Mouse (Mus musculus) embryo, embryonic 11 days (tissue): ENCODE results near the gene Col9a2.
"Not testable (repeated sequence)": the region's sequence is repeated elsewhere in the genome, so short reads cannot be mapped to it uniquely, and the experiment has no call there.

Experiments
- DNase-seq: peaks from one replicate; pipeline ENCODE4 v3.0.0-alpha.2; 2015

Col9a2 gene

DNA sequence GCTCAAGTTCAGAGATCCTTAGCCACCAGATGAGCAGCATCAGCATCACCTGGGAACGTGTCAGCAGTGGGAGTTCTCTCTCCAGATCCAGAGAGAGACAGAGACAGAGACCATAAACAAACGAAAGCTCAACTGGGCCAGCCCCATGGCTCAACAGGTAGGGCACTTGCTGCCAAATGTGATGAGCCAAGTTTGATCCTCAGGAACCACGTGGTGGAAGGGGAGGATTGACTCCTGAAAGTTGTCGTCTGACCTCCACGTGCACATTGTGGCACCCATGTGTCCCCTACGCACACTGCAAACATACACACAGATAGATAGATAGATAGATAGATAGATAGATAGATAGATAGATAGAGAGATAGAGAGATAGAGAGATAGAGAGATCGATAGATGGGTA is 15.7 kb upstream of the Col9a2 start:
- DNase-seq, result no peak

DNA sequence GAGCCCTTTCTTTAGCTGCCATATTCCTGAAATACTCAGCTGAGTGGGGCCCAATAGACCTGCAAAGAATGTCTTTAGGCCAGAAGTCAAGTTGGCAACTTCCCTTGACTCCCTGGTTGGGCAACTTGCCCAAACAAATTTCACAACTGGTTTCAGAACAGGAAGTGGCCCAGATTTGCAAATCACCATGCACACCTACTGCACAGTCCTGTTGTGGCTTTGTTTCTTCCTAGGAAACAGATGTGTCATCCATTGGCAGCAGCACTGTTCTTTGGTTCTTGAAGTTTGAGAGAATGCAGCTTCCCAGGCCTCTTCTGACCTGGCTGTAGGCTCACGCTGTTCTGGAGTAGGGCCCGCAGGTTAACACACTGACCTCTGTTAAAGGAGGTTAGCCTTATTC is 15.2 kb upstream of the Col9a2 start:
- DNase-seq, result no peak

DNA sequence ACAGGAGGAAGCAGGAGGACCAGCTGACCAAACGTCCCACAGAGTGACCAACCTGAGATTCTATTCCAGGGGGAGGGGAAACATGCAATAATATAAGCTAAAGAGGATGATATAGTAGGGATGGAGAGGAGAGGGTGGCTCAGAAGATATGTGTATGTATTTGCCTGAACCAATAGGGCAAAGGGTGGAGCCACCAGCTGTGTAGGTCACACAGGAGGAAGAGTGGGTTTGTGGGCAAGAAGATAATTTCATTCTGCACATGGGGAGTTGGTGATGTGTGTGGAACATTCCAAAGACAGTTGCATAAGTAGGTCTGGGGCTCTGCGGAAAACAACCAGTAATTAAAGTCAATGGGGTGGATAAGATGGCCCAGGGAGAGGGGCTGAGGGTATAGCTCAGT is 13.5 kb upstream of the Col9a2 start:
- no peak for DNase-seq

GRCm38 (mm10) chr4:121028146-121028545 is 11.0 kb upstream of the Col9a2 start:
- DNase-seq, result no peak

- peak; percentile 73 for DNase-seq
These were observed 10.4 kb upstream of the Col9a2 start for GRCm38 (mm10) chr4:121028659-121029392.

DNA sequence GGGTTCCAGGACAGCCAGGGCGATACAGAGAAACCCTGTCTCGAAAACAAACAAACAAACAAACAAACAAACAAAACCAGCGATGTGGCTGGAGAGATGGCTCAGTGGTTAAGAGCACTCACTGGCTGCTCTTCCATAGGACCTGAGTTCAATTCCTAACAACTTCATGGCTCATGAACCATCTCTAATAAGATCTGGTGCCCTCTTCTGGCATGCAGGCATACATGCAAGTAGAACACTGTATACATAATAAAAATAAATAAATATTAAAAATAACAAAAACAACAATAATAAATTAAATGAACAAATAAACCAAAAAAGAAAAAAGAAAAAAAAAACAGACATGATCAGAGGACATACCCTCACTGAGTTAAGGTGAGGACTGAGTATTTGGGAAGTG is 9.6 kb upstream of the Col9a2 start:
- no peak for DNase-seq

- no peak for DNase-seq
These were observed 7.7 kb upstream of the Col9a2 start for GRCm38 (mm10) chr4:121031440-121031839.

- no peak for DNase-seq
These were observed 6.2 kb upstream of the Col9a2 start for GRCm38 (mm10) chr4:121033006-121033405.

DNA sequence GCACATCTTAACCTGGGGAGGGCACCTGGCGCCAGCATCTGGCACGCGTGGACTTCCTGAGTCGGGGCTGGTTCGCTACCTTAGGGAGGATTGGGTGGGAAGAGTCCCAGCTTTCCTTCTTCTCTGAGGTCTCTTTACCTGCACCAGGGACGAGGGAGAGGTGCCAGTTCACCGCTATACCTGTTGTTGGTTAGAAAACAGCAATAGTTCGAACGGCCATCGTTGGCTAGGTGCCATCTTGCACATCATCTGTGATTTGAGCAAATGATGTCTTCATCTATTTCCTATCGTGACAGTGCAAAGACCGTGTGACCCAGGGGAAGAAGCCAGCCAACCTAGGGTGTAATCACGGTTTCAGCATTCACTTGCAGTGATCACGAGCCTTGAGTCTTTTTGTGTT is 1.1 kb downstream of the Col9a2 start:
- DNase-seq, result no peak

DNA sequence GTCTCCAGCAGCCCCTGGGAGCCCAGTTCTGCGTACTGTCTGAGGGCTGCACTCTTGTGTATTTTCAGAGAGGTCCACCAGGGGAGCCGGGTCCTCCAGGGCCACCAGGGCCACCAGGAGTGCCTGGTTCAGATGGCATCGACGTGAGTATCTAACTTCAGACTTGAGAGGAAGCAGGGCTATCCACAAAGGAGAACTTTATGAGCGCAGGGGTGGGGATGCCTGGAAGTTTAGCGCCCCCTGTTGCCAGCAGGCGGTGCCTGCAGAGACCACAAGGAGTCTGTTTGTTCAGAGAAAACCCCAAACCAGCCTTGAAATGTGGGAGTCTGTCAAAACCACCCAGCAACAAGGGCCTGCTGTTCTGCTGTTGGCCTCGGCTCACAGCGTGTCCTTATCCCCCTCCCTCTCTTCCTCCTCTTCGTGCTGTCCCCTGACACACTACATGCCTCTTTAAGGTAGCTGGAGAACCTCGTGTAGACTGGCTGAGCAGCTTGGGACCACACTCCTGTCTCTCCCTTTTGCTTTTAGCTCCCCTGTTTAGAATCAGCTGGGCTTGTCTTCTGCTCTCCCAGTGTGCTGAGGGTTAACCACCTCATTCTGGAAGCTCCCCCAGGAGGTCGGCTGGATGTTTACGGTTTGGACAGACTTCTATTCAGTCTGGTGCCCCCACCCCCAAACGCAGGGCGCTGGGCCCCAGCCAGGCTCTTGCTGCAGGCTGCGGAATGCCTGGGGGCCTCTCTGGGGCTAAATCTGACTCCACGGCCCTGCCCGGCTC is 1.9 kb downstream of the Col9a2 start:
- peak; percentile 81 for DNase-seq

DNA sequence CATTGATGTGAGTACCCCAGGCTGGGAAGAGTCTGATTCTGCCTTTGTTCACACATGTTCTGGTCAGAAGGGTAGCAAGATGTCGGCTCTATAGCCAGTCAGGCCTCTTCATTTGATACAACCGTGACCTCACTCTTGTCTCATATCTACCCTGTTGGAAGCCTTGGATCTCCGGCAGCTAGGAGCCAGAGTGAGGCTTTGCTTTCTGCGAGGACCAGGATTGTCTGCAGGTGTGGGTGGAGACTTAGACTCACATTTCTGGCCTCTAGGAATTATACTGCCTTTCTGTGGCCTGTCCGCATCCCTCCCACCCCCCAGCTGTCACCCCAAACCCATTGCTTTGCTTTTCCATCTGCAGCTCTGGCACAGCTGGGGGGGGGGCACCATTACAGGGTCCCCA is 3.3 kb downstream of the Col9a2 start:
- DNase-seq, result no peak

DNA sequence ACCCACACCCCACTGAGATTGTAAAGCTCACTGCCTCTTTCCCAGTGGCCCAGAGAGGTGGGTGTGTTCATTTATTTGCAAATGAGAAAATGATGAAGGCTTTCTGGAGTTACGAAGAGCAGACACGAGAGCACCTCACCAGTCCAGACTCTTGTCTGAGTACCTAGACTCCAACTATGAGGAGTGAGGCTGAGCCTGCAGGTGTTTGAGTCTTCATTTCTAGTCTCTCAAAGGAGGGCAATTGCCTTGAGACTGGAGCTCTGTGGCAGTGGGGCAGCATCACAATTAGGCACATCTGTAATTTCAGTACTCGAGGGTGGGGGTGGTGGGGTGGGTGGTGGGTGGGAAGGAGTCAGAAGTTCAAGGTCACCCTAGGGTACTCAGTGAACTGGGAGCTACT is 3.8 kb downstream of the Col9a2 start:
- DNase-seq, result no peak

DNA sequence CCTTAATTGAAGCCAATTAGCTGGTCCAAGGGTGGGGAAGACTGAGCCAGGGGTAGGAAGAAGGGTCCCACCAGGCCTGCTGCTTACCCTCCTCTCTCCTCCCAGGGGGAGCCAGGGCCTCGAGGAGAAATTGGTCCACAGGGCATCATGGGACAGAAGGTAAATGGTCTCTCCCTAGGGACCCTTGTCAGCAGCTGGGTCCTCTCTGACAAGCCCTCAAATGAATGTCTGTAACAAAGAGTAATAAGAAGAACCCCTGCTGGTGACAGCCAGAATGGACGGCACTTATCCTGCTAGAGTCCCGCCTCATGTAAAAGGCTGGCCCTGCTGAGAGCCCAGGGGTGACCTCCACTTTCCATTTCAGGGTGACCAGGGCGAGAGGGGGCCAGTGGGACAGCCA is 12.7 kb downstream of the Col9a2 start:
- peak; percentile 29 for DNase-seq

DNA sequence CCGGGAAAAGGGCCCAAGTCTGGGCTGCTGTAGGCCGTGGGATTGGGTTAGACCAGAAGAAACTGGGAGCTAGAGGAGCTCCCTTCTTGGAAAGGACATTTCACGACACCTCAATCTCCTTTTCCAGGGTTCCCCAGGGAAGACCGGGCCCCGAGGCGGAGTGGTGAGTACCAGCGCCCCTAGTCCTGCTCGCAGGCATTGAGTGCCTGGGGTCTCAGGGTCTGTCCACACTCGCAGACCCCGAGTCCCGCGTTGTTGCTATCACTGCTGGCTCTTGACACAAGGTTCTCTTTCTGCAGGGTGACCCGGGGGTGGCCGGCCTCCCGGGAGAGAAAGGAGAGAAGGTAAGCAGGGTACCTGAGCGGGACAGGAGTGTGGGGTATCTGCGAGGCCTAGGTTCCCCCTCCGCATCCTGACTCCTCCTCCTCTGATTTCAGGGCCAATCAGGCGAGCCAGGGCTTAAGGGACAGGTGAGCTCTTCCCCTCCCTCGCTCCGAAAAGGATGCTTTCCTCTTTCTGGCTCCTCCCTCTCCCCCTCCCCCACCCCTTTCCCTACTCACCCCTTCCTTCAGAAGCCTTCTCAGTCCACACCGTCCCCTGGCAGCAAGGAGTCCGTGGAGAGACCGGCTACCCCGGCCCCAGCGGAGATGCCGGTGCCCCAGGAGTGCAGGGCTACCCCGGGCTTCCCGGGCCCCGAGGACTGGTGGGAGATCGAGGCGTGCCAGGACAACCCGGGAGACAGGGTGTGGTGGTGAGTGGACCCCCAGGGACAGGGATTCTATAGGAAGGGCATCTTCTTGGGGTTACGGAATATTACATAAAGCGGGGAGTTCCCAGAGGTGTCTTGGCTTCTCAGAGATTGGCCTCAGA is 13.5 kb downstream of the Col9a2 start:
- peak; percentile 22 for DNase-seq

DNA sequence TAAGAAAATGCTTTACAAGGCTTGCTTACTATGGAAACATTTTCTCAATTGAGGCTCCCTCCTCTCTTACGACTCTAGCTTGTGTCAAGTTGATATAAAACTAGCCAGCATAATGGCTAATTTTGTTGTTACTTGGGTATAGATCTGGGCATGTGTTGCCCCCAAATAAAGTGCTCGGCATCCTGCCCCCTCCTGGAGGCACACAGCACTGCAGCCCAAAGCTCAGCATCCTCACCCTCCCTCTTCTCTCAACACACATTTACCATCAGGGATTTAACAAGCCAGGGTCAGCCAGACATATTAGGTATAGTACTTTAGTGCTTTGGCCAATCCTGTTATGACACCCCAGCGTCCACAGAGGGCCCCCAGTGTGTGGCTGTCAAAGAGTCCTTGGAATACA is 17.2 kb downstream of the Col9a2 start:
- DNase-seq, result peak; percentile 10

- DNase-seq, result no peak
These were observed 17.8 kb downstream of the Col9a2 start for GRCm38 (mm10) chr4:121057032-121057431.

- DNase-seq, result not testable (repeated sequence)
These were observed 20.0 kb downstream of the Col9a2 start for GRCm38 (mm10) chr4:121059218-121059617.

DNA sequence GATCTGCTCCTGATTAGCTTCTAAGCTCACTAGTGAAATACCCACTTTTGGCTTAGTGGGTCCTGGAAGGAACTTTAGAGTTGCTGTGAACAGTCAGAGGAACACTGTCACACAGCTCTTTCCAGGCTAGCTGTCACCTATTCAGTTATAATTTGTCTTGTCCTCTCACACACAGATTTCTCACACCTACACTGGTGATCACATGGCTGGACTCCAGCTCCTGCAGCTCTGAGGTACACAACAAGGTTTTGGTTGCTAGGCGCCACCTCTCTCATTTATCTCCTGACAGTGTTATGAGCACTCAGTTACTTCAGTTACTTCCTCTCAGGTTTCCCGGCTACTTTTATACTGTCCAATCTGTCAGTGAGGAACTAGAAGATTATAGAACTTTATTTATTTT is 26.2 kb downstream of the Col9a2 start:
- no peak for DNase-seq

GRCm38 (mm10) chr4:121074250-121074649 is 35.1 kb downstream of the Col9a2 start:
- DNase-seq, result no peak

- no peak for DNase-seq
These were observed 38.9 kb downstream of the Col9a2 start for GRCm38 (mm10) chr4:121077915-121078646.

GRCm38 (mm10) chr4:121080395-121080794 is 41.2 kb downstream of the Col9a2 start:
- no peak for DNase-seq

- no peak for DNase-seq
These were observed 45.3 kb downstream of the Col9a2 start for GRCm38 (mm10) chr4:121084506-121084905.

- no peak for DNase-seq
These were observed 49.5 kb downstream of the Col9a2 start for GRCm38 (mm10) chr4:121088696-121089095.
